8 mouse cellular contexts compared by ENCODE assay signal in genomic region chr10:80917779-80918434, GRCm38 (mm10). TPM values are rescaled to one million over a fixed set of nuclear protein-coding genes. Genes with fewer than 3 reads are reported as not detected.
A peak's percentile ranks its signal among the peaks of the same experiment; 100 is the strongest.
DNase-seq lines count a peak whose midpoint lies in the region; ATAC-seq and TF ChIP-seq lines count a peak whose summit lies in the region.

Gene Lmnb2, minus strand, starts transcription at chr10:80918245.

- WGBS in forebrain, embryonic 16.5 days: under 1% methylated on average over 61 of the region's 61 CpGs
- WGBS in hindbrain, embryonic 11.5 days: under 1% methylated on average over 52 of the region's 61 CpGs
- WGBS in lung, postnatal 0 days: under 1% methylated on average over 49 of the region's 61 CpGs

- H3K4me2 ChIP-seq in forebrain, embryonic 16.5 days (ENCODE audit: low read length): peak within 1 kb of the TSS; percentile 81
- H3K4me2 ChIP-seq in hindbrain, embryonic 11.5 days (replicated peaks; ENCODE audit: low read depth, low read length): peak within 1 kb of the TSS; percentile 94
- peak within 1 kb of the TSS; percentile 94 for H3K4me2 ChIP-seq in lung, postnatal 0 days (replicated peaks; ENCODE audit: low read depth, low read length)

- no peaks in the 10 kb centered on the region for H3K36me3 ChIP-seq in forebrain, embryonic 16.5 days (ENCODE audit: control insufficient read depth, insufficient read depth)
- H3K36me3 ChIP-seq in hindbrain, embryonic 11.5 days (ENCODE audit: control insufficient read depth, insufficient read depth, low read length): no peaks in the 10 kb centered on the region; the same call in 1 of the 2 replicates
- no peaks in the 10 kb centered on the region for H3K36me3 ChIP-seq in lung, postnatal 0 days (ENCODE audit: insufficient read depth, low read length)

- H3K27ac ChIP-seq in forebrain, embryonic 16.5 days (ENCODE audit: low read length): peak within 1 kb of the TSS; percentile 69
- H3K27ac ChIP-seq in hindbrain, embryonic 11.5 days (ENCODE audit: low read depth, low read length): peak within 1 kb of the TSS; percentile 56; the same call in 1 of the 2 replicates
- 0 out of 2 replicates have a peak within 1 kb of the TSS, but pooled peaks have one; percentile 26 for H3K27ac ChIP-seq in lung, postnatal 0 days (ENCODE audit: low read length)

- H3K4me1 ChIP-seq in forebrain, embryonic 16.5 days (replicated peaks; ENCODE audit: control insufficient read depth, insufficient read depth, low read length): peaks cover 28% of the 10 kb centered on the region
- H3K4me1 ChIP-seq in hindbrain, embryonic 11.5 days (replicated peaks; ENCODE audit: control insufficient read depth, insufficient read depth, low read length): no peaks in the 10 kb centered on the region
- peaks cover 4% of the 10 kb centered on the region; the same call in 1 of the 2 replicates for H3K4me1 ChIP-seq in lung, postnatal 0 days (ENCODE audit: insufficient read depth, low read depth, low read length)

- H3K9me3 ChIP-seq in forebrain, embryonic 16.5 days (ENCODE audit: control insufficient read depth, low read length): no peaks in the 10 kb centered on the region
- H3K9me3 ChIP-seq in hindbrain, embryonic 11.5 days (ENCODE audit: control insufficient read depth, low read length): no peaks in the 10 kb centered on the region
- no peaks in the 10 kb centered on the region for H3K9me3 ChIP-seq in lung, postnatal 0 days (ENCODE audit: low read length)

- no peak for TF ChIP-seq EP300 in lung, postnatal 0 days (IDR thresholded peaks at IDR 0.05)

- peak within 1 kb of the TSS; percentile 86 for H3K9ac ChIP-seq in forebrain, embryonic 16.5 days (replicated peaks; ENCODE audit: low read depth, low read length)
- peak within 1 kb of the TSS; percentile 91 for H3K9ac ChIP-seq in hindbrain, embryonic 11.5 days (ENCODE audit: low read depth, low read length)
- H3K9ac ChIP-seq in lung, postnatal 0 days (replicated peaks; ENCODE audit: low read depth): peak within 1 kb of the TSS; percentile 38

- DNase-seq in MN1 (ENCODE audit: low spot score): peak; percentile 82
- DNase-seq in cerebellum, adult 11-12 months: peak; percentile 88
- DNase-seq in hindbrain, embryonic 11.5 days (ENCODE audit: low spot score): peak; percentile 85
- DNase-seq in layer of hippocampus, postnatal 14 days (ENCODE audit: low spot score in 2 of 2): peak; percentile 78 to 84
- peak; percentile 78 for DNase-seq in lung, postnatal 0 days (ENCODE audit: low spot score)
- peak; percentile 68 for DNase-seq in ovary, postnatal 14 days (ENCODE audit: low spot score)
- peak; percentile 60 to 65 for DNase-seq in thymus, postnatal 36 days

- no peaks in the 10 kb centered on the region for H3K27me3 ChIP-seq in forebrain, embryonic 16.5 days (replicated peaks; ENCODE audit: control insufficient read depth, insufficient read depth, low read length)
- H3K27me3 ChIP-seq in hindbrain, embryonic 11.5 days (ENCODE audit: control insufficient read depth, insufficient read depth, low read length): no peaks in the 10 kb centered on the region
- no peaks in the 10 kb centered on the region for H3K27me3 ChIP-seq in lung, postnatal 0 days (replicated peaks; ENCODE audit: insufficient read depth, low read length)

- TF ChIP-seq CTCF in lung, postnatal 0 days (IDR thresholded peaks at IDR 0.05): peak; percentile 17; the same call in 1 of the 2 replicates

- H3K4me3 ChIP-seq in forebrain, embryonic 16.5 days (replicated peaks; ENCODE audit: low read length): peak within 1 kb of the TSS; percentile 78
- H3K4me3 ChIP-seq in hindbrain, embryonic 11.5 days (ENCODE audit: low read depth, low read length): peak within 1 kb of the TSS; percentile 90
- peak within 1 kb of the TSS; percentile 79 for H3K4me3 ChIP-seq in lung, postnatal 0 days (ENCODE audit: low read depth, low read length)

- peak; percentile 88 for ATAC-seq in forebrain, embryonic 16.5 days
- peak; percentile 70 for ATAC-seq in hindbrain, embryonic 11.5 days (ENCODE audit: low FRiP score)
- peak; percentile 60 for ATAC-seq in lung, postnatal 0 days

RNA-seq across cellular contexts. Expression of gene Lmnb2, which starts in this region (rescaled TPM):
- 53.2 and 59.8 TPM in 2 replicates for polyA plus RNA-seq in forebrain, embryonic 16.5 days (2015; fragmentation: Nextera tagmentation; extraction: Ambion mirVana)
- polyA plus RNA-seq in hindbrain, embryonic 11.5 days (2014; fragmentation: Nextera tagmentation; extraction: Ambion mirVana): 14.6 and 19.0 TPM in 2 replicates
- 10 to 100 TPM; 18.2 to 21.5 TPM for total RNA-seq in layer of hippocampus, postnatal 14 days (2021)
- 6.9 and 7.3 TPM in 2 replicates for polyA plus RNA-seq in lung, postnatal 0 days (2015; fragmentation: Nextera tagmentation; extraction: Ambion mirVana)

Comparison
In these comparisons a context has a peak if more than half of its experiments do, and no peak if none do; other contexts are left out.
1. Peak in every context shown above with its lines: DNase-seq, ATAC-seq, H3K4me3 ChIP-seq and H3K27ac ChIP-seq.
2. H3K9ac ChIP-seq: peak in every context shown above with its lines; median percentile 91 in hindbrain, embryonic 11.5 days; 86 in forebrain, embryonic 16.5 days; 38 in lung, postnatal 0 days.